Mouse (Mus musculus) adrenal gland, postnatal 10 days (tissue): Measurements from ENCODE around the gene Inava. TPM values are rescaled to one million over a fixed set of nuclear protein-coding genes. Genes with fewer than 3 reads are reported as not detected.

Source experiments
- DNase-seq: peaks from one replicate; pipeline ENCODE4 v3.0.0; 2021; ENCODE audit warnings: mixed read lengths
- total RNA-seq, 2 experiments: library from RNA; stranded (reverse); gene quantifications; 2 replicates each; pipeline ENCODE4 v1.2.3; 2021

The Inava gene
- total RNA-seq, 2 experiments from 2014 or later = 0.30 TPM; not detected in 1

GRCm38 (mm10) chr1:136231596-136231995, 2.5 kb downstream of the Inava start:
- DNase-seq = no peak

- DNase-seq = no peak
Observed at GRCm38 (mm10) chr1:136230201-136230600, 3.9 kb downstream of the Inava start.

GRCm38 (mm10) chr1:136229040-136229373, 5.1 kb downstream of the Inava start:
- DNase-seq = no peak

- peak; percentile 67 for DNase-seq
Observed at GRCm38 (mm10) chr1:136228328-136229039, 5.6 kb downstream of the Inava start.

GRCm38 (mm10) chr1:136227870-136228269, 6.2 kb downstream of the Inava start:
- DNase-seq = peak; percentile 83

GRCm38 (mm10) chr1:136226626-136227025, 7.4 kb downstream of the Inava start:
- no peak for DNase-seq

GRCm38 (mm10) chr1:136225846-136226245, 8.2 kb downstream of the Inava start:
- DNase-seq = no peak

GRCm38 (mm10) chr1:136223758-136224342, 10.2 kb downstream of the Inava start:
- no peak for DNase-seq

- no peak for DNase-seq
Observed at GRCm38 (mm10) chr1:136222386-136222785, 11.7 kb downstream of the Inava start.

- no peak for DNase-seq
Observed at GRCm38 (mm10) chr1:136220037-136220871, 13.8 kb downstream of the Inava start.

GRCm38 (mm10) chr1:136214304-136214703, 19.8 kb downstream of the Inava start:
- DNase-seq = no peak

GRCm38 (mm10) chr1:136212803-136213202, 21.3 kb downstream of the Inava start, which contains the start of gene Mroh3:
TSS of gene Mroh3 (minus strand) at chr1:136212828.
- no peak for DNase-seq

- DNase-seq = no peak
Observed at GRCm38 (mm10) chr1:136190033-136190432, 44.0 kb downstream of the Inava start.

- DNase-seq = no peak
Observed at GRCm38 (mm10) chr1:136179511-136180001, 54.5 kb downstream of the Inava start.

- DNase-seq = no peak
Observed at GRCm38 (mm10) chr1:136178741-136179140, 55.3 kb downstream of the Inava start.

- no peak for DNase-seq
Observed at GRCm38 (mm10) chr1:136177085-136177484, 57.0 kb downstream of the Inava start.

GRCm38 (mm10) chr1:136175183-136175582, 58.9 kb downstream of the Inava start:
- peak; percentile 46 for DNase-seq

GRCm38 (mm10) chr1:136174101-136174606, 59.9 kb downstream of the Inava start:
- no peak for DNase-seq

- DNase-seq = no peak
Observed at GRCm38 (mm10) chr1:136172696-136173095, 61.4 kb downstream of the Inava start.

GRCm38 (mm10) chr1:136170109-136170508, 64.0 kb downstream of the Inava start:
- DNase-seq = peak; percentile 81

- peak; percentile 38 for DNase-seq
Observed at GRCm38 (mm10) chr1:136167657-136168056, 66.4 kb downstream of the Inava start.

GRCm38 (mm10) chr1:136165436-136165835, 68.6 kb downstream of the Inava start:
- no peak for DNase-seq
